Mouse (Mus musculus): ENCODE measurements at regions not wholly inside any gene's neighbourhood (a gene's known extent, or its start where the extent isn't known, plus 50 kb on each side); places are given as distances from the start of the nearest gene placed in this dataset.

DNA sequence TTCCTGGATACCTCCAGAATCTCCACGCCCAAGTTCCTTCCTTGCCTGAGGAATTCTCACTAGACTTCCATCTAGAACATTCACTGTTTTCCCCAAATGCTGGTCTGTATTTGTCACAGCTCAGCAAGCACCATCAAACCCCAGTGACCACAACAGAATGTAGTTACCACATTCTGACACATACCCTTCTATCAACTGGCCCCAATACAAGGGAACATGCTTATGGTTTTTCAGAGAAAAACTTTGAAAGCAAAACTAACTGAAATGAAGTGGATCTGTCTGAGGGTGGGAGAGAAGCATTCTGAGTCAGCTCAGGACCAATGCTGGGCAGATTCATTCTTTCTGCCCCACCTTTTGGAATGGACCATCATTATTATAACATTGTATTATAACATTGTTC is 110.9 kb upstream of the Tbl1xr1 start:
- no peak for TF ChIP-seq CTCF (IDR thresholded peaks at IDR 0.05; ENCODE audit: low read depth)
- WGBS: 82% methylated on average over 1 of the region's 1 CpGs
- H3K36me3 ChIP-seq (ENCODE audit: insufficient read depth): no peaks in the 10 kb centered on the region
- no peak overlapping the region for H3K27ac ChIP-seq (ENCODE audit: low read depth)
- ATAC-seq (ENCODE audit: insufficient read depth) (no peak), DNase-seq (no peak)
- no peak overlapping the region for H3K4me3 ChIP-seq (ENCODE audit: low read depth, low read length)
- peaks cover 22% of the 10 kb centered on the region for H3K4me1 ChIP-seq (ENCODE audit: insufficient read depth)
- H3K27me3 ChIP-seq (ENCODE audit: insufficient read depth, low read length): no peaks in the 10 kb centered on the region
- H3K4me2 ChIP-seq: no peak overlapping the region
- H3K9ac ChIP-seq: no peak overlapping the region
- H3K9me3 ChIP-seq (ENCODE audit: low read depth, low read length): no peaks in the 10 kb centered on the region

DNA sequence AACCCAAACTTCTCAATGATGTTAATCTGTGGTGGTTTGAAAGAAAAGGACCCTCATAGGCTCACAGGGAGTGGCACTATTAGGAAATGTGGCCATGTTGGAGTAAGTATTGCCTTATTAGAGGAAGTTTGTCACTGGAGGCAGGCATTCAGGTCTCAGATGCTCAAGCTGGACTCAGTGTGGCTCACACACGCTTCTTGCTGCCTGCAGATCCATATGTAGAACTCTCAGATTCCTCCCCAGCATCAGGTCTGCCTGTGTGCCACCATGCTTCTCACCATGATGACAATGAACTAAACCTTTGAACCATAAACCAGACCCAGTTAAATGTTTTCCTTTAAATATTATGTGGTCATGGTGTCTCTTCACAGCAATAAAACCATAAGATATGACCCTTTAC is 104.7 kb upstream of the Tbl1xr1 start:
- ATAC-seq (ENCODE audit: insufficient read depth): no peak
- no peak for DNase-seq
- Histone ChIP-seq H3K4me3 (ENCODE audit: low read depth, low read length) (no peak overlapping the region), H3K9me3 (ENCODE audit: low read depth, low read length) (no peaks in the 10 kb centered on the region), H3K9ac (no peak overlapping the region), H3K36me3 (ENCODE audit: insufficient read depth) (no peaks in the 10 kb centered on the region), H3K4me2 (no peak overlapping the region), H3K27ac (ENCODE audit: low read depth) (no peak overlapping the region), H3K27me3 (ENCODE audit: insufficient read depth, low read length) (no peaks in the 10 kb centered on the region), H3K4me1 (ENCODE audit: insufficient read depth) (no peaks in the 10 kb centered on the region)
- WGBS: 94% methylated on average over 1 of the region's 1 CpGs
- TF ChIP-seq CTCF (IDR thresholded peaks at IDR 0.05; ENCODE audit: low read depth): no peak

DNA sequence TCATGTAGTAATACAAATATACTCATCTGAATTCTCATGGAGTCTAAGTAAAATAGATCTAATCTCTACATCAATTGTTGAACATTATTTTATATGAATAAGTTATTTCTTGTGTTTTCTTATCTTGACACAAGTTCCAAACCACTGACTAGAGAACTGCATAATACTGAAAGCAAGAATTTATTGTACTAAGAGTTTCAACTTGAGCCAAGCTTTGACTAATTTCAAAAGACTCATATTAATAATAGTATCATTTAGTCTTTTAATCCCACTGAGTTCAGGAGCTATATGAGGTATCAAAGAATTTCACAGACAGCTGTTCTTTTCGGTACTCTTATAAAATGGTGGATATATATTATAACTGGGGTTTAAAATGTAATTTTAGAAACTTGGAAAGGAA is 103.3 kb upstream of the Tbl1xr1 start:
- Histone ChIP-seq H3K4me1 (ENCODE audit: insufficient read depth) (no peaks in the 10 kb centered on the region), H3K27me3 (ENCODE audit: insufficient read depth, low read length) (no peaks in the 10 kb centered on the region), H3K4me3 (ENCODE audit: low read depth, low read length) (no peak overlapping the region), H3K36me3 (ENCODE audit: insufficient read depth) (no peaks in the 10 kb centered on the region), H3K9me3 (ENCODE audit: low read depth, low read length) (no peaks in the 10 kb centered on the region), H3K9ac (no peak overlapping the region), H3K27ac (ENCODE audit: low read depth) (no peak overlapping the region), H3K4me2 (no peak overlapping the region)
- no peak for TF ChIP-seq CTCF (IDR thresholded peaks at IDR 0.05; ENCODE audit: low read depth)
- 84% methylated on average over 1 of the region's 1 CpGs for WGBS
- DNase-seq (no peak), ATAC-seq (ENCODE audit: insufficient read depth) (no peak)

DNA sequence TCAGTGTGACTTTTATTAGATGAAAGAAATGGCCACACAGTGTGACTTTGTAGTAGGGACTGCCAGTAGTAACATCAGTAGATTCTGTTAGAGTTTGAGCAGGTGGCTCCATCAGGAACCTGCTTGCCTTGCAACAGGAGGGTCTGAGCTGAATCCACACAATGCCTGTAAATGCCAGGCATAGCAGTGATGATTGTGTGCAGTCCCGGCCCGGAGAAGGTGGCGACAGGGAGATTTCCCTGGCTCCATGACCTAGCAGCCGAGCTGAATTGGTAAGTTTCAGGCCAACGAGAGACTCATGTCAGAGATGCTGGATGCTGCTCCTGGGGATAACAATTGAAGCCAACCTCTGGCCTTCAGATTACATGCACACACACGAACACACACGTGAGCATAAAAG is 102.8 kb upstream of the Tbl1xr1 start:
- Histone ChIP-seq H3K4me1 (ENCODE audit: insufficient read depth) (no peaks in the 10 kb centered on the region), H3K27ac (ENCODE audit: low read depth) (no peak overlapping the region), H3K9ac (no peak overlapping the region), H3K9me3 (ENCODE audit: low read depth, low read length) (no peaks in the 10 kb centered on the region), H3K36me3 (ENCODE audit: insufficient read depth) (no peaks in the 10 kb centered on the region), H3K4me2 (no peak overlapping the region), H3K27me3 (ENCODE audit: insufficient read depth, low read length) (no peaks in the 10 kb centered on the region), H3K4me3 (ENCODE audit: low read depth, low read length) (no peak overlapping the region)
- ATAC-seq (ENCODE audit: insufficient read depth): no peak
- no peak for DNase-seq
- 69% methylated on average over 7 of the region's 7 CpGs for whole genome bisulfite sequencing
- TF ChIP-seq CTCF (IDR thresholded peaks at IDR 0.05; ENCODE audit: low read depth): no peak

DNA sequence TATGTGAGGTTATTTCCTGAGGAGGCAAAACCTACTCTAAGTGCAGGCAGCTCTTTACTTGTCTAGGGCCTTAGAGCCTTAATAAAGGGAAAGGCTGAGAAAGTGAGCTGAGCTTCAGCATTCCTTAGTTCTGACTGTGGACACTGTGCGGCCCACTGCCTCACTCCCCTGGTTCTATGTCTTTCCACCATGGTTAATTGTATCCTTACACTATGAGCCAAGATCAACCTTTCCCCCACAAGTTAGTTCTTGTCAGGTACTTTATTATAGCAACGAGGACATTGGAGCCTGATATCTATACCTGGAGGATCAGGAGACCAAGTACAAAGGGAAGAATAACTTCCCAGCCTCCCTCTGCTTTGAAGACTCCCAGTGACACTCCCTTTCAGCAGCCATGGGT is 101.7 kb upstream of the Tbl1xr1 start:
- whole genome bisulfite sequencing: 72% methylated on average over 2 of the region's 2 CpGs
- H3K4me2 ChIP-seq: no peak overlapping the region
- no peak overlapping the region for H3K9ac ChIP-seq
- DNase-seq: no peak
- ATAC-seq (ENCODE audit: insufficient read depth): no peak
- TF ChIP-seq CTCF (IDR thresholded peaks at IDR 0.05; ENCODE audit: low read depth): no peak
- H3K27ac ChIP-seq (ENCODE audit: low read depth): no peak overlapping the region
- H3K4me1 ChIP-seq (ENCODE audit: insufficient read depth): no peaks in the 10 kb centered on the region
- no peak overlapping the region for H3K4me3 ChIP-seq (ENCODE audit: low read depth, low read length)
- no peaks in the 10 kb centered on the region for H3K9me3 ChIP-seq (ENCODE audit: low read depth, low read length)
- no peaks in the 10 kb centered on the region for H3K27me3 ChIP-seq (ENCODE audit: insufficient read depth, low read length)
- H3K36me3 ChIP-seq (ENCODE audit: insufficient read depth): no peaks in the 10 kb centered on the region

DNA sequence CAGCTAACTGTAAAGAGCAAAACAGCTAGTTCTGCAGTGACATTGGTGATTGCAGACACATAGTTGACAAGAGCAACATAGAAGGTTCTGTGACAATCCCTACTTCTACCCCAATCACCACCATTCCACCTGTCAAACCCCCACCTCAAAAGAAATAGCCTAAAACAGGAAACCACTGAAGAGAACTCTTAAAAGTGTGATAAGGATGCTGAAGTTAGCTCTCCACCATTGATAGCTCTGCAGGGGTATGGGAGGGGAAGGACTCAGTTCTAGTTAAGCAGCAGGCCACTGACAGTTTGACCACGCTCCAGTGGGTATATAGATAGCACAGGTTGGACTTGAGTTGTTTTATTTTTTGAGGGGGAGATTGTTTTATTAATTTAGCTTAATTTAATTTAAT is 98.7 kb upstream of the Tbl1xr1 start:
- DNase-seq (no peak), ATAC-seq (ENCODE audit: insufficient read depth) (no peak)
- H3K27me3 ChIP-seq (ENCODE audit: insufficient read depth, low read length): no peaks in the 10 kb centered on the region
- TF ChIP-seq CTCF (IDR thresholded peaks at IDR 0.05; ENCODE audit: low read depth): no peak
- H3K27ac ChIP-seq (ENCODE audit: low read depth): no peak overlapping the region
- no peak overlapping the region for H3K9ac ChIP-seq
- H3K4me1 ChIP-seq (ENCODE audit: insufficient read depth): no peaks in the 10 kb centered on the region
- no peaks in the 10 kb centered on the region for H3K36me3 ChIP-seq (ENCODE audit: insufficient read depth)
- H3K9me3 ChIP-seq (ENCODE audit: low read depth, low read length): no peaks in the 10 kb centered on the region
- no peak overlapping the region for H3K4me2 ChIP-seq
- H3K4me3 ChIP-seq (ENCODE audit: low read depth, low read length): no peak overlapping the region
- WGBS: 81% methylated on average over 1 of the region's 1 CpGs

DNA sequence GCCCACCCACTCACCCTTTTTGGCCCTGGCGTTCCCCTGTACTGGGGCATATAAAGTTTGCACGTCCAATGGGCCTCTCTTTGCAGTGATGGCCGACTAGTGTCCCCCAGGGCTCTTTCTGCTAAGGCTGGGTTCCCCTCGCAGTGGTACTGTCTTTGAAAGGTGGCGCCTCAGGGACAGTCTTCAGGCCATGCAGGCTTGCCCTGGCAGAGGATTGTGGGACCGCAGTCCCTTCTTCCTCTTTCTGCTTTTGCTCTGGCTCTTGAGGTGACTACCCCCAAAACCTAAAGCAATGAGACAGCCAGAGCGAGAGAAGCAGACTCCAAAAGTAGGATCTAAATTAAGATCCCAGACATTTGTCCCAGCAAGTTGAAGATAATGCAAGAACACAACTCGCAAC is 93.5 kb upstream of the Tbl1xr1 start:
- Histone ChIP-seq H3K4me3 (ENCODE audit: low read depth, low read length) (no peak overlapping the region), H3K4me2 (no peak overlapping the region), H3K36me3 (ENCODE audit: insufficient read depth) (no peaks in the 10 kb centered on the region), H3K27ac (ENCODE audit: low read depth) (no peak overlapping the region), H3K4me1 (ENCODE audit: insufficient read depth) (no peaks in the 10 kb centered on the region), H3K27me3 (ENCODE audit: insufficient read depth, low read length) (no peaks in the 10 kb centered on the region), H3K9me3 (ENCODE audit: low read depth, low read length) (no peaks in the 10 kb centered on the region), H3K9ac (no peak overlapping the region)
- WGBS: 91% methylated on average over 8 of the region's 8 CpGs
- ATAC-seq (ENCODE audit: insufficient read depth) (no peak), DNase-seq (no peak)
- no peak for TF ChIP-seq CTCF (IDR thresholded peaks at IDR 0.05; ENCODE audit: low read depth)
